Mouse (Mus musculus) MEL (cell line): ENCODE measurements around the gene Col18a1. TPM values are rescaled to one million over a fixed set of nuclear protein-coding genes. Genes with fewer than 3 reads are reported as not detected.

Experiments used
- DNase-seq: peaks from one replicate; pipeline ENCODE4 v3.0.0; 2011; ENCODE audit warnings: low read depth, low spot score
- H3K27ac ChIP-seq: 2 replicates; pipeline ENCODE4 v1.5.1; 2012; ENCODE audit warnings: low read depth, mild to moderate bottlenecking, control low read depth, low read length, moderate library complexity; ENCODE audit not compliant: control insufficient read depth
- H3K27me3 ChIP-seq, 2 experiments: fragments of 150-350 bp in 1 of 2; sonication (generic) in 1 of 2; 2 replicates each; pipeline ENCODE4 v1.6.1; 2012; ENCODE audit warnings: low read length in 2 of 2, mild to moderate bottlenecking in 2 of 2, improper control_type of control experiment in 1 of 2, moderate library complexity in 1 of 2; ENCODE audit not compliant: insufficient read depth in 2 of 2, control insufficient read depth in 1 of 2
- H3K36me3 ChIP-seq, 2 experiments: 2 replicates each; pipeline ENCODE4 v1.6.1; 2012 to 2014; ENCODE audit warnings: low read length in 2 of 2, improper control_type of control experiment in 1 of 2, inconsistent platforms in 1 of 2, mild to moderate bottlenecking in 1 of 2; ENCODE audit not compliant: insufficient read depth in 2 of 2, control insufficient read depth in 1 of 2
- H3K4me1 ChIP-seq, 2 experiments: fragments of 150-350 bp in 1 of 2; sonication (generic) in 1 of 2; 2 replicates each; pipeline ENCODE4 v1.6.1; 2012; ENCODE audit warnings: low read length in 2 of 2, improper control_type of control experiment in 1 of 2, mild to moderate bottlenecking in 1 of 2; ENCODE audit not compliant: insufficient read depth in 2 of 2, control insufficient read depth in 1 of 2
- H3K4me3 ChIP-seq, 2 experiments: fragments of 150-350 bp in 1 of 2; sonication (generic) in 1 of 2; 2 replicates each; pipeline ENCODE4 v1.5.1; 2012; ENCODE audit warnings: low read depth in 2 of 2, low read length in 2 of 2, mild to moderate bottlenecking in 2 of 2, moderate library complexity in 2 of 2, control low read depth in 1 of 2, improper control_type of control experiment in 1 of 2; ENCODE audit not compliant: control insufficient read depth in 1 of 2, insufficient read depth in 1 of 2
- H3K79me2 ChIP-seq: 2 replicates; pipeline ENCODE4 v1.6.1; 2012; ENCODE audit warnings: mild to moderate bottlenecking, low read length, moderate library complexity; ENCODE audit not compliant: control insufficient read depth, poor library complexity, insufficient read depth
- H3K9ac ChIP-seq: 2 replicates; pipeline ENCODE4 v1.6.1; 2012; ENCODE audit warnings: low read depth, mild to moderate bottlenecking, control low read depth, low read length, moderate library complexity; ENCODE audit not compliant: control insufficient read depth, poor library complexity, severe bottlenecking
- H3K9me3 ChIP-seq: fragments of 150-350 bp; sonication (generic); replicated peaks from 2 replicates; pipeline ENCODE4 v1.6.1; 2012; ENCODE audit warnings: mild to moderate bottlenecking, low read length, improper control_type of control experiment, moderate library complexity; ENCODE audit not compliant: insufficient read depth
- BHLHE40 ChIP-seq: IDR thresholded peaks from 2 replicates; pipeline ENCODE4 v1.6.1; 2012; ENCODE audit warnings: low read depth, mild to moderate bottlenecking, inconsistent platforms, low read length, improper control_type of control experiment, borderline replicate concordance
- CHD1 ChIP-seq: IDR thresholded peaks from 2 replicates; pipeline ENCODE4 v1.6.1; 2012; ENCODE audit warnings: low read depth, mild to moderate bottlenecking, inconsistent platforms, low read length, improper control_type of control experiment
- CHD2 ChIP-seq: IDR thresholded peaks from 2 replicates; pipeline ENCODE4 v1.6.1; 2011; ENCODE audit warnings: low read length, improper control_type of control experiment
- CTCF ChIP-seq, 3 experiments: IDR thresholded peaks in 2 of 3; conservative IDR thresholded peaks in 1 of 3; 2 replicates each; pipeline ENCODE4 v1.5.1; 2011 to 2012; ENCODE audit warnings: low read length in 3 of 3, low read depth in 2 of 3, mild to moderate bottlenecking in 2 of 3, improper control_type of control experiment in 1 of 3, inconsistent platforms in 1 of 3, mixed read lengths in 1 of 3, moderate library complexity in 1 of 3; ENCODE audit not compliant: control insufficient read depth in 1 of 3, insufficient read depth in 1 of 3, poor library complexity in 1 of 3, severe bottlenecking in 1 of 3
- E2F4 ChIP-seq: IDR thresholded peaks from 2 replicates; pipeline ENCODE4 v1.6.1; 2011; ENCODE audit warnings: low read depth, low read length, improper control_type of control experiment, borderline replicate concordance
- ELF1 ChIP-seq: IDR thresholded peaks from 2 replicates; pipeline ENCODE4 v1.6.1; 2014; ENCODE audit warnings: low read depth, mild to moderate bottlenecking, inconsistent platforms, low read length, improper control_type of control experiment, moderate library complexity
- EP300 ChIP-seq, 2 experiments: IDR thresholded peaks; 2 replicates each; pipeline ENCODE4 v1.6.1; 2011; ENCODE audit warnings: improper control_type of control experiment in 2 of 2, low read length in 2 of 2, low read depth in 1 of 2, mild to moderate bottlenecking in 1 of 2
- ETS1 ChIP-seq: IDR thresholded peaks from 2 replicates; pipeline ENCODE4 v1.6.1; 2012; ENCODE audit warnings: low read depth, mild to moderate bottlenecking, inconsistent platforms, low read length, improper control_type of control experiment, moderate library complexity
- GABPA ChIP-seq: IDR thresholded peaks from 2 replicates; pipeline ENCODE4 v1.6.1; 2012; ENCODE audit warnings: low read depth, mild to moderate bottlenecking, inconsistent platforms, low read length, improper control_type of control experiment, moderate library complexity
- GATA1 ChIP-seq: IDR thresholded peaks from 2 replicates; pipeline ENCODE4 v1.6.1; 2011; ENCODE audit warnings: low read depth, low read length, improper control_type of control experiment
- HCFC1 ChIP-seq: IDR thresholded peaks from 2 replicates; pipeline ENCODE4 v1.6.1; 2012; ENCODE audit warnings: low read depth, mild to moderate bottlenecking, inconsistent platforms, low read length, improper control_type of control experiment, moderate library complexity
- JUND ChIP-seq: IDR thresholded peaks from 2 replicates; pipeline ENCODE4 v1.6.1; 2011; ENCODE audit warnings: low read depth, mild to moderate bottlenecking, improper control_type of control experiment, low read length
- KAT2A ChIP-seq: conservative IDR thresholded peaks from 2 replicates; pipeline ENCODE4 v1.6.1; 2012; ENCODE audit warnings: low read depth, low read length, improper control_type of control experiment, inconsistent platforms
- MAFK ChIP-seq: IDR thresholded peaks from 2 replicates; pipeline ENCODE4 v1.6.1; 2011; ENCODE audit warnings: low read depth, mild to moderate bottlenecking, low read length, improper control_type of control experiment, borderline replicate concordance
- MAX ChIP-seq: IDR thresholded peaks from 2 replicates; pipeline ENCODE4 v1.6.1; 2011; ENCODE audit warnings: low read length, improper control_type of control experiment
- MAZ ChIP-seq: IDR thresholded peaks from 2 replicates; pipeline ENCODE4 v1.6.1; 2012; ENCODE audit warnings: low read depth, mild to moderate bottlenecking, inconsistent platforms, low read length, improper control_type of control experiment
- MEF2A ChIP-seq: IDR thresholded peaks from 2 replicates; pipeline ENCODE4 v1.6.1; 2014; ENCODE audit warnings: low read depth, mild to moderate bottlenecking, inconsistent platforms, low read length, improper control_type of control experiment; ENCODE audit not compliant: poor library complexity, insufficient replicate concordance, severe bottlenecking; ENCODE audit errors: extremely low read depth
- MXI1 ChIP-seq: IDR thresholded peaks from 2 replicates; pipeline ENCODE4 v1.6.1; 2011; ENCODE audit warnings: mild to moderate bottlenecking, low read depth, low read length, improper control_type of control experiment
- MYB ChIP-seq: IDR thresholded peaks from 2 replicates; pipeline ENCODE4 v1.6.1; 2011; ENCODE audit warnings: mild to moderate bottlenecking, low read depth, low read length, improper control_type of control experiment
- NELFE ChIP-seq: IDR thresholded peaks from 2 replicates; pipeline ENCODE4 v1.6.1; 2011; ENCODE audit warnings: low read depth, low read length, improper control_type of control experiment
- NRF1 ChIP-seq: IDR thresholded peaks from 2 replicates; pipeline ENCODE4 v1.6.1; 2014; ENCODE audit warnings: low read depth, mild to moderate bottlenecking, inconsistent platforms, low read length, improper control_type of control experiment, moderate library complexity; ENCODE audit not compliant: poor library complexity, insufficient read depth, severe bottlenecking
- POLR2AphosphoS2 ChIP-seq: IDR thresholded peaks from 2 replicates; pipeline ENCODE4 v1.6.1; 2011; ENCODE audit warnings: low read length, improper control_type of control experiment
- POLR2AphosphoS5 ChIP-seq: IDR thresholded peaks from 2 replicates; pipeline ENCODE4 v1.6.1; 2012; ENCODE audit warnings: low read depth, borderline replicate concordance, mild to moderate bottlenecking, inconsistent platforms, low read length, moderate library complexity, mixed read lengths
- RAD21 ChIP-seq: IDR thresholded peaks from 2 replicates; pipeline ENCODE4 v1.6.1; 2011; ENCODE audit warnings: mild to moderate bottlenecking, low read depth, low read length, improper control_type of control experiment
- RCOR1 ChIP-seq: IDR thresholded peaks from 2 replicates; pipeline ENCODE4 v1.6.1; 2012; ENCODE audit warnings: low read depth, mild to moderate bottlenecking, inconsistent platforms, low read length, improper control_type of control experiment
- SIN3A ChIP-seq: IDR thresholded peaks from 2 replicates; pipeline ENCODE4 v1.6.1; 2012; ENCODE audit warnings: low read length, improper control_type of control experiment, inconsistent platforms
- TAL1 ChIP-seq: IDR thresholded peaks from 2 replicates; pipeline ENCODE4 v1.6.1; 2012; ENCODE audit warnings: mild to moderate bottlenecking, inconsistent platforms, low read length, moderate library complexity, mixed read lengths
- TBP ChIP-seq: IDR thresholded peaks from 2 replicates; pipeline ENCODE4 v1.8.0; 2011; ENCODE audit warnings: low read depth, low read length, improper control_type of control experiment
- TCF12 ChIP-seq: IDR thresholded peaks from 2 replicates; pipeline ENCODE4 v1.6.1; 2014; ENCODE audit warnings: low read depth, mild to moderate bottlenecking, inconsistent platforms, low read length, improper control_type of control experiment, moderate library complexity
- UBTF ChIP-seq: IDR thresholded peaks from 2 replicates; pipeline ENCODE4 v1.6.1; 2012; ENCODE audit warnings: low read depth, mild to moderate bottlenecking, inconsistent platforms, low read length, improper control_type of control experiment, moderate library complexity, borderline replicate concordance; ENCODE audit not compliant: insufficient read depth
- USF1 ChIP-seq: IDR thresholded peaks from 2 replicates; pipeline ENCODE4 v1.6.1; 2014; ENCODE audit warnings: low read depth, mild to moderate bottlenecking, inconsistent platforms, low read length, improper control_type of control experiment, moderate library complexity
- USF2 ChIP-seq, 2 experiments: IDR thresholded peaks; 2 replicates each; pipeline ENCODE4 v1.6.1; 2011 to 2012; ENCODE audit warnings: improper control_type of control experiment in 2 of 2, low read length in 2 of 2, borderline replicate concordance in 1 of 2, inconsistent platforms in 1 of 2, low read depth in 1 of 2, mild to moderate bottlenecking in 1 of 2; ENCODE audit not compliant: insufficient read depth in 1 of 2
- ZC3H11A ChIP-seq: IDR thresholded peaks from 2 replicates; pipeline ENCODE4 v1.6.1; 2012; ENCODE audit warnings: low read depth, mild to moderate bottlenecking, inconsistent platforms, low read length, improper control_type of control experiment
- ZMIZ1 ChIP-seq: IDR thresholded peaks from 2 replicates; pipeline ENCODE4 v1.6.1; 2012; ENCODE audit warnings: low read depth, mild to moderate bottlenecking, inconsistent platforms, low read length, improper control_type of control experiment, moderate library complexity
- ZNF384 ChIP-seq: IDR thresholded peaks from 2 replicates; pipeline ENCODE4 v1.6.1; 2012; ENCODE audit warnings: low read depth, mild to moderate bottlenecking, inconsistent platforms, low read length, improper control_type of control experiment
- polyA plus RNA-seq, 2 experiments: library from polyadenylated mRNA; stranded (reverse) in 1 of 2; unstranded in 1 of 2; fragments of >175 nt in 1 of 2; fragments of >200 nt in 1 of 2; gene quantifications; 2 replicates each; pipeline versions ENCODE4 v1.2.1 to v1.2.4; 2012; ENCODE audit warnings: low replicate concordance in 2 of 2, low read depth in 1 of 2; ENCODE audit not compliant: insufficient read length in 2 of 2, insufficient read depth in 1 of 2, missing spikeins in 1 of 2
- total RNA-seq: library from RNA; depleted of rRNA; stranded (reverse); fragments of 300-350 nt; gene quantifications from 2 replicates; pipeline ENCODE4 v1.2.3, GENCODE M21; 2012

The Col18a1 gene
- total and polyA plus RNA-seq, 3 experiments, result 0.46 to 1.3 TPM; not detected in 1

- peak overlapping the region; percentile 75 to 79 for H3K4me3 ChIP-seq
- H3K27me3 ChIP-seq, result peaks cover 0 to 4% of the 10 kb centered on the region in 2 experiments; a peak in 1 of 4 replicates
- H3K27ac ChIP-seq, result peak overlapping the region; percentile 54
- H3K9ac ChIP-seq, result peak overlapping the region; percentile 83
- peaks cover 0 to 14% of the 10 kb centered on the region in 2 experiments; a peak in 3 of 4 replicates for H3K4me1 ChIP-seq
- no peaks in the 10 kb centered on the region for H3K9me3 ChIP-seq
- DNase-seq, result peak; percentile 96
- peaks cover 44% of the 10 kb centered on the region for H3K79me2 ChIP-seq
- H3K36me3 ChIP-seq, result peaks cover 0 to 13% of the 10 kb centered on the region in 2 experiments; a peak in 2 of 4 replicates
- TF ChIP-seq TCF12 (peak; percentile 26; the same call in 1 of the 2 replicates), NELFE (peak; percentile 86), ZC3H11A (no peak), MYB (no peak), TBP (peak; percentile 74), POLR2AphosphoS2 (peak; percentile 65), SIN3A (no peak; the same call in 1 of the 2 replicates), MXI1 (peak; percentile 42; the same call in 1 of the 2 replicates), TAL1 (no peak), HCFC1 (peak; percentile 94), CHD2 (no peak), RAD21 (no peak), CTCF (IDR thresholded peaks at IDR 0.05 in 2 of 3, conservative IDR thresholded peaks at IDR 0.05 in 1 of 3; ENCODE audit: control insufficient read depth in 1 of 3, insufficient read depth in 1 of 3, low read depth in 2 of 3, low read length in 3 of 3, poor library complexity in 1 of 3, severe bottlenecking in 1 of 3) (peak in 1 of 3 experiments; percentile 18; a peak in 1 of 6 replicates), ZNF384 (no peak), USF1 (0 out of 2 replicates have a peak, but pooled peaks have one; percentile 35), UBTF (no peak), GABPA (no peak), BHLHE40 (no peak), CHD1 (no peak), RCOR1 (no peak), ZMIZ1 (peak; percentile 26; the same call in 1 of the 2 replicates), MAFK (no peak), GATA1 (no peak), ELF1 (no peak; the same call in 1 of the 2 replicates), MAZ (no peak), USF2 (IDR thresholded peaks at IDR 0.05; ENCODE audit: borderline replicate concordance in 1 of 2, insufficient read depth in 1 of 2, low read depth in 1 of 2, low read length in 2 of 2) (no peak), ETS1 (no peak), MEF2A (no peak), KAT2A (no peak; the same call in 1 of the 2 replicates), POLR2AphosphoS5 (no peak), MAX (peak; percentile 79), NRF1 (peak; percentile 76), E2F4 (no peak), JUND (no peak), EP300 (IDR thresholded peaks at IDR 0.05; ENCODE audit: low read depth in 1 of 2, low read length in 2 of 2) (no peak)
Observed at GRCm38 (mm10) chr10:77032591-77033322, 133.6 kb downstream of the Col18a1 start.
